Mouse (Mus musculus): ENCODE results near the gene Rxra. TPM values are rescaled to one million over a fixed set of nuclear protein-coding genes. Genes with fewer than 3 reads are reported as not detected.

Rxra gene
- total and polyA plus RNA-seq, 2 experiments from 2014 or later, result 2.3 to 20.2 TPM

DNA sequence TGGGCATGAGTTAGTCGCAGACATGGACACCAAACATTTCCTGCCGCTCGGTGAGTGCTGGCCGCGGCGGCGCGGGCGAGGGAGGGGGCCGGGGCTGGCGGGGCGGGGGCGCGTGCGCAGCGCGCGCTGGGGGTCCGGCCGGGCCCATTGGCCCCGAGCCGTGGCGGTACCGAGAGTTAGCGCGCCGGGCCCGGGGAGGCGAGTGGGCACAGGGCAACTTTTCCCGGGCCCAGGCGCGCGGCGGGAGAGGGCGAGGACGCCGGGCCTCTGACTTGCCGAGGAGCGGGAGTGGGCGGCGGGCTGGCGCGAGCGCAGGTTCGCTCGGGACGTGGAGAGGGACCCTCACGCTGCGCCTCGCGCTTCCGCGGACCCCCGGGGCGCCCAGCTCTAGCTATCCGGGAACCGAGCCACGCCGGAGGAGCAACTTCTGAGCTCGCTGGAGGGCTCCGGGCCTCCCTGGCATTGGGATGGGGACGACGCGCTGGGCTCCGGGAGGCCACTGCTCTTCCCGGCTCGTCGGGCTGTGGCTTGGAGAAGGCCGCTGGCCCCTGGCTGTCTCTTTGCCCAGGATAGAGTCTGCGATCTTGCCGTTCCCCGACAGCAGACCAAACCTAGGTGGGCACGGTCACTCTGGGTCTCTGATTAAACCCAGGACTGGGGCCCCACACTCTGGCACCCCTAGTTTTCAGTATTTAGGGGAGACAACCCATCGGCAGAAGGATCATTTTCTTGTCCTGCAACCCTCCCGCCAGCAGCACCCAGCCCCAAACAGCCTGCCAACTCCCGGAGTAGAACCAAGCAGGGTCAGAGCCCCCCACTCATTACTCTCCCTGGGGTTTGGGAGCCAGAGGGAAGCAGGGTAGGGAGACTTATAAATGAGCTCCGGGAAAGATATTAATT is 1.4 kb downstream of the Rxra start:
- ATAC-seq (ENCODE audit: low FRiP score), result no peak; the same call in 1 of the 2 replicates

DNA sequence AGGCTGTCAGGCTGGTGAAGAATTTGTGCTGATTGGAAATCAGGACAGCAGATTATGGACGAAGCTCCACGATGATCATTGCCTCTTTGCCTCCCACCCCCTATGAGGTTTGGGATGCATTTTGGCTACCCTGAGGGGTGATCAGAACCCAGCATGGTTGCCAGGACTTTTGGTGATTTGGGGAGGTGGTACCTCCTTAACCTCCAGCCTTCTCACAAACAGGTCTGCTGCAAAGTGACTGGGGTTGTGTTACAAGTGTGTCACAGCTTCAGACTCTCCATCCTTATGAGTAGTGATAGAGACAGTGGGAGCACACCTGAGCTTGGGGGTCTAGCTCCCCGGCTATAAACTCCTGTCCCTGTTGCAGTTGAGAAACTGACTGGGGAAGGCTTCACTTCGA is 2.1 kb downstream of the Rxra start:
- Histone ChIP-seq H3K4me1 (ENCODE audit: insufficient read depth, low read length) (peaks cover 20% of the 10 kb centered on the region), H3K4me2 (ENCODE audit: low read depth, low read length, poor library complexity, severe bottlenecking) (peak overlapping the region; percentile 98), H3K9ac (replicated peaks; ENCODE audit: low read length, poor library complexity, severe bottlenecking) (0 out of 2 replicates have a peak overlapping the region, but pooled peaks have one; percentile 14), H3K27me3 (ENCODE audit: insufficient read depth, low read length) (no peaks in the 10 kb centered on the region), H3K4me3 (ENCODE audit: low read depth, low read length) (peak overlapping the region; percentile 80), H3K9me3 (ENCODE audit: low read length) (no peaks in the 10 kb centered on the region), H3K36me3 (ENCODE audit: insufficient read depth, low read length) (no peaks in the 10 kb centered on the region), H3K27ac (ENCODE audit: low read depth, low read length) (no peak overlapping the region)
- TF ChIP-seq CTCF (IDR thresholded peaks at IDR 0.05), result no peak
- WGBS, result 10% methylated on average over 4 of the region's 4 CpGs
- ATAC-seq (ENCODE audit: low FRiP score) (no peak), DNase-seq (ENCODE audit: low spot score) (no peak)

More for the DNA sequence above, 1.4 kb downstream of the Rxra start:
- no peak for TF ChIP-seq CTCF (IDR thresholded peaks at IDR 0.05)
- no peaks in the 10 kb centered on the region for H3K36me3 ChIP-seq (ENCODE audit: insufficient read depth, low read length)
- no peaks in the 10 kb centered on the region for H3K27me3 ChIP-seq (ENCODE audit: insufficient read depth, low read length)
- DNase-seq (ENCODE audit: low spot score), result peak; percentile 24
- H3K27ac ChIP-seq (ENCODE audit: low read depth, low read length), result peak overlapping the region; percentile 77
- H3K9me3 ChIP-seq (ENCODE audit: low read length), result no peaks in the 10 kb centered on the region
- peak overlapping the region; percentile 98 for H3K4me2 ChIP-seq (ENCODE audit: low read depth, low read length, poor library complexity, severe bottlenecking)
- H3K9ac ChIP-seq (replicated peaks; ENCODE audit: low read length, poor library complexity, severe bottlenecking), result peak overlapping the region; percentile 65
- peaks cover 20% of the 10 kb centered on the region for H3K4me1 ChIP-seq (ENCODE audit: insufficient read depth, low read length)
- under 1% methylated on average over 56 of the region's 77 CpGs for WGBS
- H3K4me3 ChIP-seq (ENCODE audit: low read depth, low read length), result peak overlapping the region; percentile 80

DNA sequence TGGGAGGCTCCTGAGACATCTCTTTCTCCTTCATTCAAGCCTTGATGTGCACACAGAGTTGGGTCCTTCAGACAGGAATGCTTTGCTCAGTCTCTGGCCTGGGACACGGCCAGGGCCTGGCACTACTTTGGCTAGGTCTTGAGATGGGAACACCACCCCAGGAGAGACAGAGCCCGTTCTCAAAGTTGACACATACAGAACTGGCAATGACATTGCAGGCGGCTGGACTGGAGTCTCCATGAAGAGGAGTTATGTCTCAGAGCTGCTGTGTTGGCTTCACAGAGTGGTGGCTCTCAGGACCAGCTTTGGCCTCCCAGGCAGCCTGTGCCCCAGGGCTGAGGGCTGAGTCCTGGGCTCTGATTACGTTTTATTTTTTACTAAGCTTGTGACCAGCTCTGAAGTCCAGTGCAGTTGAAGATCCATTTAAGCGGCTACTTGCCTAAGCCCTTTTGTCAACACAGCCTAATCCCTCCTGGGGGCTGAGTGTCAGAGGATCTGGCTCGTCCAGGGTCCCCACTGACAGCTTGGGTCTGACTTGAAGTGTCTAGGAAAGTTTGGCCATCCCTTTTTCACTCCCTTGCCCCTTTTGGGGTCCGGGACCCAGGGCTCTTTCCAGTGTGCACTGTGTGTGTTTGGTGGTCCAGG is 2.7 kb downstream of the Rxra start:
- WGBS, result 23% methylated on average over 7 of the region's 7 CpGs
- Histone ChIP-seq H3K4me2 (ENCODE audit: low read depth, low read length, poor library complexity, severe bottlenecking) (peak overlapping the region; percentile 98), H3K4me1 (ENCODE audit: insufficient read depth, low read length) (peaks cover 20% of the 10 kb centered on the region), H3K36me3 (ENCODE audit: insufficient read depth, low read length) (no peaks in the 10 kb centered on the region), H3K9me3 (ENCODE audit: low read length) (no peaks in the 10 kb centered on the region), H3K27me3 (ENCODE audit: insufficient read depth, low read length) (no peaks in the 10 kb centered on the region), H3K27ac (ENCODE audit: low read depth, low read length) (0 out of 2 replicates have a peak overlapping the region, but pooled peaks have one; percentile 3), H3K9ac (replicated peaks; ENCODE audit: low read length, poor library complexity, severe bottlenecking) (0 out of 2 replicates have a peak overlapping the region, but pooled peaks have one; percentile 0), H3K4me3 (ENCODE audit: low read depth, low read length) (peak overlapping the region; percentile 80; the same call in 1 of the 2 replicates)
- no peak for ATAC-seq (ENCODE audit: low FRiP score)
- no peak for TF ChIP-seq CTCF (IDR thresholded peaks at IDR 0.05)
- peak; percentile 49 for DNase-seq (ENCODE audit: low spot score)

DNA sequence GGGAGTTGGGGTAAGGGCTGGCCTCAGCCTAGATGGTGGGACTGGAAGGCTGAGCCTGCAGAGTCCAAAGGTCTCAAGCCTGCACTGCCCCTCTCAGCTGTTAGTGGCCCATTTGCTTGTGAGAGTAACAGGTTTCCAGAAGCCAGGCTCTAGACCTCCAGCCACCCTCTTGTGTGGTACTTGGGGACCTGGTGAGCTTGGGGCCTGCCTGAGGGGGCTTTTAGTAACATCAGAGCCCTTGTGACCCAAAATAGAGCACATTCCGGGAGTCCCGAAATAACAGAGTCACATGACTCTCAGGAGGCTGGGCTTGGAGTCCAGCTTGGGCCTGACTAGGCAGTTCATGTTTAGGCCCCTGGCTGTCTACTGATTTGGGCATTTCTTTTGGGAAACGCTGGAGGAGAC is 3.4 kb downstream of the Rxra start:
- no peaks in the 10 kb centered on the region for H3K9me3 ChIP-seq (ENCODE audit: low read length)
- no peak overlapping the region for H3K4me3 ChIP-seq (ENCODE audit: low read depth, low read length)
- peak overlapping the region; percentile 98; the same call in 1 of the 2 replicates for H3K4me2 ChIP-seq (ENCODE audit: low read depth, low read length, poor library complexity, severe bottlenecking)
- ATAC-seq (ENCODE audit: low FRiP score), result no peak
- WGBS, result 16% methylated on average over 3 of the region's 3 CpGs
- no peaks in the 10 kb centered on the region for H3K27me3 ChIP-seq (ENCODE audit: insufficient read depth, low read length)
- H3K36me3 ChIP-seq (ENCODE audit: insufficient read depth, low read length), result no peaks in the 10 kb centered on the region
- H3K27ac ChIP-seq (ENCODE audit: low read depth, low read length), result no peak overlapping the region
- DNase-seq (ENCODE audit: low spot score), result no peak
- H3K4me1 ChIP-seq (ENCODE audit: insufficient read depth, low read length), result peaks cover 20% of the 10 kb centered on the region
- TF ChIP-seq CTCF (IDR thresholded peaks at IDR 0.05), result no peak
- H3K9ac ChIP-seq (replicated peaks; ENCODE audit: low read length, poor library complexity, severe bottlenecking), result 0 out of 2 replicates have a peak overlapping the region, but pooled peaks have one; percentile 0

DNA sequence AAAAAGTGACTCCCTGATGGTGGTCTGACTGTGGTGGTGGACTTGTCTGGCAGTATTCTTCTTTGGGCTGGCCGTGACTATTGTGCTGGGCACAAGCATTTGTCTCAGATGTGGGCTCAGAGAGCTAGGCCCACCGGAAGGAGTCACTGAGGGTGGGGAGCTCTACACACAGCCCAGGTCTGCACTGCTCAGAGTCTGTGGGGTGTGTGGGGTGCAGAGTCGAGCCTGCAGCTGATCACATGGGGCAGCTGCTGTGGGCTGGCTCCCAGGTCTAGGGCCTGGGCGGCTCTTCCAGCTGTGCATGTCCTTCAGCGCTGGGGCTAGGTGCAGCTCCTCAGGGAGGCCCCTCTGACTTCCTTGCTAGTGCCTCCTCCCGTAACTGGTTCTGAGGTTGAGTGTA is 3.8 kb downstream of the Rxra start:
- no peaks in the 10 kb centered on the region for H3K9me3 ChIP-seq (ENCODE audit: low read length)
- H3K36me3 ChIP-seq (ENCODE audit: insufficient read depth, low read length), result no peaks in the 10 kb centered on the region
- H3K4me1 ChIP-seq (ENCODE audit: insufficient read depth, low read length), result peaks cover 20% of the 10 kb centered on the region
- no peak overlapping the region for H3K4me3 ChIP-seq (ENCODE audit: low read depth, low read length)
- H3K27ac ChIP-seq (ENCODE audit: low read depth, low read length), result no peak overlapping the region
- no peak for TF ChIP-seq CTCF (IDR thresholded peaks at IDR 0.05)
- ATAC-seq (ENCODE audit: low FRiP score), result no peak
- DNase-seq (ENCODE audit: low spot score), result no peak
- WGBS, result 54% methylated on average over 6 of the region's 6 CpGs
- H3K9ac ChIP-seq (replicated peaks; ENCODE audit: low read length, poor library complexity, severe bottlenecking), result no peak overlapping the region
- no peak overlapping the region for H3K4me2 ChIP-seq (ENCODE audit: low read depth, low read length, poor library complexity, severe bottlenecking)
- H3K27me3 ChIP-seq (ENCODE audit: insufficient read depth, low read length), result no peaks in the 10 kb centered on the region
